Mouse (Mus musculus): ENCODE data around the gene Prkcz. TPM values are rescaled to one million over a fixed set of nuclear protein-coding genes. Genes with fewer than 3 reads are reported as not detected.
"Not testable (repeated sequence)": the region's sequence is repeated elsewhere in the genome, so short reads cannot be mapped to it uniquely, and the experiment has no call there.

The Prkcz gene
- polyA plus RNA-seq, 1 experiment from 2014 or later = 3.0 TPM

- H3K27ac ChIP-seq (ENCODE audit: low read depth) = peak within 1 kb of the TSS; percentile 97
- no peaks in the 10 kb centered on the region for H3K9me3 ChIP-seq (ENCODE audit: low read length)
- peak; percentile 86 for ATAC-seq
- no peak for TF ChIP-seq CTCF (IDR thresholded peaks at IDR 0.05; ENCODE audit: low read depth)
- TF ChIP-seq EP300 (IDR thresholded peaks at IDR 0.05; ENCODE audit: low read depth) = no peak
- H3K27me3 ChIP-seq (ENCODE audit: insufficient read depth, low read length) = no peaks in the 10 kb centered on the region
- H3K4me2 ChIP-seq (ENCODE audit: low read depth, low read length) = peak within 1 kb of the TSS; percentile 96
- peak; percentile 85 for DNase-seq
- no peaks in the 10 kb centered on the region for H3K36me3 ChIP-seq (replicated peaks; ENCODE audit: insufficient read depth, low read length)
- 4% methylated on average over 28 of the region's 58 CpGs for WGBS (ENCODE audit: insufficient replicate concordance)
- H3K4me1 ChIP-seq (ENCODE audit: insufficient read depth) = peaks cover 26% of the 10 kb centered on the region
- H3K4me3 ChIP-seq (ENCODE audit: low read depth, low read length) = peak within 1 kb of the TSS; percentile 68
- H3K9ac ChIP-seq (replicated peaks) = peak within 1 kb of the TSS; percentile 75
These were observed 111.4 kb downstream of the Prkcz start, which contains the start of gene Faap20 for GRCm38 (mm10) chr4:155249648-155250351. Gene Faap20 (plus strand): TSS chr4:155249802.

DNA sequence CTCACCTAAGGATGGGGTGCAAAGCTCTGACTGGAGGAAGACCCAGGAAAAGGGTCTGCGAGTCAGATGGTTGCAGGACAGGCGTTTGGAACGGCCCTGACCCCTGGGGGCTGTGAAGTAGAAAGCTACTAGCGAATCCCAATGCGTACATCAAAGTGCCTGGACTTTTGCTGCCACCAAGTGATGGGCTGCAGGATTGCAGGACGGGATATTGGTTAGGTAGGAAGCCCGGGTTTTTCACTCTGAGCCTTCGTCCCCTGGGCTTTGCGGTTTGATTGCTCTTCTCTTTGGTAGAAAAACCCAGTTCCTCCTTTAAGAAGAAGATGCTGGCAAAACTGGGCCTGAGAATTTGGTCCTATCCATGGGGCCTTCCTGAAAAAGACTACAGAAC, 111.9 kb downstream of the Prkcz start:
- DNase-seq = peak; percentile 92
- H3K4me2 ChIP-seq (ENCODE audit: low read depth, low read length) = peak overlapping the region; percentile 96

GRCm38 (mm10) chr4:155248054-155248453, 113.1 kb downstream of the Prkcz start:
- not testable (repeated sequence) for H3K9ac ChIP-seq (replicated peaks); H3K27me3 ChIP-seq (ENCODE audit: insufficient read depth, low read length); DNase-seq; H3K4me3 ChIP-seq (ENCODE audit: low read depth, low read length); H3K4me2 ChIP-seq (ENCODE audit: low read depth, low read length); ATAC-seq; H3K9me3 ChIP-seq (ENCODE audit: low read length); H3K27ac ChIP-seq (ENCODE audit: low read depth); H3K36me3 ChIP-seq (replicated peaks; ENCODE audit: insufficient read depth, low read length)
- WGBS (ENCODE audit: insufficient replicate concordance) = 85% methylated on average over 3 of the region's 3 CpGs
- H3K4me1 ChIP-seq (ENCODE audit: insufficient read depth) = peaks cover 26% of the 10 kb centered on the region
- peak; percentile 41 for TF ChIP-seq CTCF (IDR thresholded peaks at IDR 0.05; ENCODE audit: low read depth)

More for the DNA sequence above, 111.9 kb downstream of the Prkcz start:
- Histone ChIP-seq H3K4me1 (ENCODE audit: insufficient read depth) (peaks cover 26% of the 10 kb centered on the region), H3K27ac (ENCODE audit: low read depth) (peak overlapping the region; percentile 97), H3K9me3 (ENCODE audit: low read length) (no peaks in the 10 kb centered on the region), H3K36me3 (replicated peaks; ENCODE audit: insufficient read depth, low read length) (no peaks in the 10 kb centered on the region), H3K27me3 (ENCODE audit: insufficient read depth, low read length) (no peaks in the 10 kb centered on the region), H3K4me3 (ENCODE audit: low read depth, low read length) (peak overlapping the region; percentile 68), H3K9ac (replicated peaks) (peak overlapping the region; percentile 75)
- ATAC-seq = peak; percentile 80
- under 1% methylated on average over 9 of the region's 9 CpGs for WGBS (ENCODE audit: insufficient replicate concordance)
- peak; percentile 99 for TF ChIP-seq CTCF (IDR thresholded peaks at IDR 0.05; ENCODE audit: low read depth)
- TF ChIP-seq EP300 (IDR thresholded peaks at IDR 0.05; ENCODE audit: low read depth) = no peak

DNA sequence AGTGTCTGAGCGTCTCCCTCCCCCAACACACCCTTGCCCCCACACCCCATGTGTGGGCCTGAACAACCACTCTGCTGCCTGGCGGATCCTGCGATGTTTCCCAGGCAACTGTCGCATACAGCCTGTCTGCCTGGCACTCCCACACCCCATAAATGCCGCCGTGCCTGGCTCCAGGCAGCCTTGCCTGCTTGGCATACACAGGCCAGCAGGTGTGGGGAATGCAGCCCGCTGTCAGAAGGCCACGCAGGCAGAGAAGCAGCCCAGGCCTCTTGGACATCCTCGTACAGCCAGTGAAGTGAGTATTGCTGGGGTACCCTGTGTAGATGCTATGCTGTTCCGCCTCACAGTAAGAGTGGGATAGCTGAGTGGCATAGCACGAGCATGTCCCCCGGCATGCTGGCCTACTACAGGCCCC, 114.5 kb downstream of the Prkcz start:
- no peaks in the 10 kb centered on the region for H3K36me3 ChIP-seq (replicated peaks; ENCODE audit: insufficient read depth, low read length)
- no peak overlapping the region for H3K4me3 ChIP-seq (ENCODE audit: low read depth, low read length)
- 78% methylated on average over 12 of the region's 12 CpGs for WGBS (ENCODE audit: insufficient replicate concordance)
- H3K9me3 ChIP-seq (ENCODE audit: low read length) = no peaks in the 10 kb centered on the region
- no peak overlapping the region for H3K27ac ChIP-seq (ENCODE audit: low read depth)
- no peak overlapping the region for H3K9ac ChIP-seq (replicated peaks)
- peaks cover 26% of the 10 kb centered on the region for H3K4me1 ChIP-seq (ENCODE audit: insufficient read depth)
- no peak for ATAC-seq
- no peak for DNase-seq
- TF ChIP-seq CTCF (IDR thresholded peaks at IDR 0.05; ENCODE audit: low read depth) (no peak), EP300 (IDR thresholded peaks at IDR 0.05; ENCODE audit: low read depth) (no peak)
- H3K27me3 ChIP-seq (ENCODE audit: insufficient read depth, low read length) = no peaks in the 10 kb centered on the region
- H3K4me2 ChIP-seq (ENCODE audit: low read depth, low read length) = no peak overlapping the region

GRCm38 (mm10) chr4:155245770-155246492, 115.2 kb downstream of the Prkcz start:
- no peak for ATAC-seq
- no peak for DNase-seq
- H3K4me2 ChIP-seq (ENCODE audit: low read depth, low read length) = no peak overlapping the region
- peak overlapping the region; percentile 48 for H3K9ac ChIP-seq (replicated peaks)
- H3K36me3 ChIP-seq (replicated peaks; ENCODE audit: insufficient read depth, low read length) = no peaks in the 10 kb centered on the region
- H3K9me3 ChIP-seq (ENCODE audit: low read length) = no peaks in the 10 kb centered on the region
- H3K4me3 ChIP-seq (ENCODE audit: low read depth, low read length) = no peak overlapping the region
- H3K27me3 ChIP-seq (ENCODE audit: insufficient read depth, low read length) = no peaks in the 10 kb centered on the region
- H3K27ac ChIP-seq (ENCODE audit: low read depth) = no peak overlapping the region
- 53% methylated on average over 6 of the region's 6 CpGs for WGBS (ENCODE audit: insufficient replicate concordance)
- peaks cover 26% of the 10 kb centered on the region for H3K4me1 ChIP-seq (ENCODE audit: insufficient read depth)
- TF ChIP-seq EP300 (IDR thresholded peaks at IDR 0.05; ENCODE audit: low read depth) (no peak), CTCF (IDR thresholded peaks at IDR 0.05; ENCODE audit: low read depth) (no peak)

DNA sequence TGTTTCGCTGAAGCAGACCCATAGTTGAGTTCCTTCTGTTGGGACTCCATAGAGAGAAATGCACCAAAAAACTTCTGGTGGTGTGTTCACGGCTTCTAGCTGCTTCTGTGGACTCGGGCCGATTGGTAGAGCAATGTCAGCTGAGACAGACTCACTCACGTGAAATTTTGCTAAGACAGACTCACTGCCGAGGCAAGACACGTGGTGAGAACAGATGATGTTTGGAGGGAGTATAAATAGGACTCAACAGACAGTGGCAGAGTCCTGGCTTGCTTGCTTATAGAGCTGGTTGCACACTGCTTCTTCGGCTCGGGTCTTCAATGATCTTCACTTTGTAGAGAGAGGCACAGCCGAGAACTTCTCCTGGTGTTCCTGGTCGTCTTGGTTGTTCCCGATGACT, 117.9 kb downstream of the Prkcz start:
- Histone ChIP-seq H3K9ac (replicated peaks) (no peak overlapping the region), H3K36me3 (replicated peaks; ENCODE audit: insufficient read depth, low read length) (no peaks in the 10 kb centered on the region), H3K9me3 (ENCODE audit: low read length) (no peaks in the 10 kb centered on the region), H3K4me2 (ENCODE audit: low read depth, low read length) (no peak overlapping the region), H3K27me3 (ENCODE audit: insufficient read depth, low read length) (no peaks in the 10 kb centered on the region), H3K4me3 (ENCODE audit: low read depth, low read length) (no peak overlapping the region), H3K27ac (ENCODE audit: low read depth) (no peak overlapping the region), H3K4me1 (ENCODE audit: insufficient read depth) (peaks cover 15% of the 10 kb centered on the region)
- ATAC-seq = no peak
- DNase-seq = no peak
- 74% methylated on average over 12 of the region's 12 CpGs for WGBS (ENCODE audit: insufficient replicate concordance)
- TF ChIP-seq CTCF (IDR thresholded peaks at IDR 0.05; ENCODE audit: low read depth) = no peak
- no peak for TF ChIP-seq EP300 (IDR thresholded peaks at IDR 0.05; ENCODE audit: low read depth)
